Mouse (Mus musculus) limb, embryonic 14.5 days (tissue): ENCODE results near the gene Fam171b. TPM values are rescaled to one million over a fixed set of nuclear protein-coding genes. Genes with fewer than 3 reads are reported as not detected.

ENCODE experiments used
- ATAC-seq: fragments of 200-750 bp; cut with Nextera tagmentation; 2 replicates; pipeline ENCODE4 v1.8.0; 2017; ENCODE audit warnings: low read depth, moderate number of reproducible peaks, moderate TSS enrichment; ENCODE audit not compliant: low FRiP score
- DNase-seq: peaks from one replicate; pipeline ENCODE4 v3.0.0-alpha.2; 2015; ENCODE audit warnings: low spot score
- H3K27ac ChIP-seq: fragments of 300-500 bp; sonication (generic); replicated peaks from 2 replicates; pipeline ENCODE4 v1.5.1; 2014; ENCODE audit warnings: low read depth, mild to moderate bottlenecking, low read length, moderate library complexity, mixed read lengths
- H3K27me3 ChIP-seq: fragments of 300-500 bp; sonication (generic); 2 replicates; pipeline ENCODE4 v1.6.1; 2014; ENCODE audit warnings: low read length, mixed read lengths; ENCODE audit not compliant: control insufficient read depth, insufficient read depth
- H3K36me3 ChIP-seq: fragments of 300-500 bp; sonication (generic); 2 replicates; pipeline ENCODE4 v1.6.1; 2014; ENCODE audit warnings: mild to moderate bottlenecking, low read length, moderate library complexity, mixed read lengths; ENCODE audit not compliant: control insufficient read depth, insufficient read depth
- H3K4me1 ChIP-seq: fragments of 300-500 bp; sonication (generic); 2 replicates; pipeline ENCODE4 v1.6.1; 2014; ENCODE audit warnings: antibody characterized with exemption, low read length, mixed read lengths; ENCODE audit not compliant: control insufficient read depth, insufficient read depth
- H3K4me2 ChIP-seq: fragments of 300-500 bp; sonication (generic); replicated peaks from 2 replicates; pipeline ENCODE4 v1.6.1; 2014; ENCODE audit warnings: low read depth, mild to moderate bottlenecking, low read length, moderate library complexity; ENCODE audit not compliant: severe bottlenecking
- H3K4me3 ChIP-seq: fragments of 300-500 bp; sonication (generic); replicated peaks from 2 replicates; pipeline ENCODE4 v1.5.1; 2014; ENCODE audit warnings: low read length
- H3K9ac ChIP-seq: fragments of 300-500 bp; sonication (generic); 2 replicates; pipeline ENCODE4 v1.6.1; 2014; ENCODE audit warnings: mild to moderate bottlenecking, low read depth, low read length, moderate library complexity; ENCODE audit not compliant: severe bottlenecking
- H3K9me3 ChIP-seq: fragments of 300-500 bp; sonication (generic); 2 replicates; pipeline ENCODE4 v1.6.1; 2016; ENCODE audit warnings: low read length; ENCODE audit not compliant: control insufficient read depth
- POLR2A ChIP-seq: fragments of 200-500 bp; IDR thresholded peaks from 2 replicates; pipeline ENCODE4 v1.8.0; 2012; ENCODE audit warnings: inconsistent platforms, mild to moderate bottlenecking, moderate library complexity, borderline replicate concordance; ENCODE audit not compliant: insufficient read depth, insufficient read length; ENCODE audit errors: extremely low read depth
- WGBS: fragments of 180-500 bp; shearing (Covaris S2); extraction: QIAGEN DNeasy Blood & Tissue Kit; methylation state at CpG from one replicate; pipeline ENCODE4 v1.1.7; 2014; 5-methylcytosine and 5-hydroxymethylcytosine counted together
- polyA plus RNA-seq, 2 experiments: library from polyadenylated mRNA; depleted of rRNA in 1 of 2; stranded (reverse) in 1 of 2; unstranded in 1 of 2; fragments of >200 nt; fragmentation: Nextera tagmentation in 1 of 2; extraction: Ambion mirVana in 1 of 2; gene quantifications; 2 replicates each; pipeline versions ENCODE4 v1.2.1 to v1.2.3; 2012 to 2014

Fam171b gene
- polyA plus RNA-seq, 2 experiments: 10.6 to 16.4 TPM

- Histone ChIP-seq H3K4me3 (no peak overlapping the region), H3K27ac (no peak overlapping the region), H3K27me3 (no peaks in the 10 kb centered on the region), H3K9me3 (no peaks in the 10 kb centered on the region), H3K4me2 (no peak overlapping the region), H3K36me3 (peaks cover 59% of the 10 kb centered on the region), H3K9ac (no peak overlapping the region), H3K4me1 (no peaks in the 10 kb centered on the region)
- ATAC-seq (no peak), DNase-seq (no peak)
- no peak for TF ChIP-seq POLR2A
- WGBS: 89% methylated on average over 20 of the region's 20 CpGs
Observed at GRCm38 (mm10) chr2:83791330-83792073, 20.9 kb upstream of the Fam171b start.

GRCm38 (mm10) chr2:83792102-83792501 is 20.3 kb upstream of the Fam171b start:
- H3K4me3 ChIP-seq: no peak overlapping the region
- DNase-seq (no peak), ATAC-seq (no peak)
- H3K4me2 ChIP-seq: no peak overlapping the region
- no peak for TF ChIP-seq POLR2A
- H3K4me1 ChIP-seq: no peaks in the 10 kb centered on the region
- H3K9me3 ChIP-seq: no peaks in the 10 kb centered on the region
- H3K36me3 ChIP-seq: peaks cover 65% of the 10 kb centered on the region
- H3K27me3 ChIP-seq: no peaks in the 10 kb centered on the region
- no peak overlapping the region for H3K9ac ChIP-seq
- H3K27ac ChIP-seq: no peak overlapping the region
- WGBS: 90% methylated on average over 4 of the region's 4 CpGs

GRCm38 (mm10) chr2:83795766-83796165 is 16.7 kb upstream of the Fam171b start:
- Histone ChIP-seq H3K27me3 (no peaks in the 10 kb centered on the region), H3K9ac (no peak overlapping the region), H3K36me3 (peaks cover 84% of the 10 kb centered on the region), H3K9me3 (no peaks in the 10 kb centered on the region), H3K4me1 (no peaks in the 10 kb centered on the region), H3K4me3 (no peak overlapping the region), H3K4me2 (no peak overlapping the region), H3K27ac (no peak overlapping the region)
- TF ChIP-seq POLR2A: no peak
- no peak for DNase-seq
- ATAC-seq: no peak
- WGBS: 75% methylated on average over 4 of the region's 4 CpGs

GRCm38 (mm10) chr2:83797902-83798497 is 14.4 kb upstream of the Fam171b start:
- no peak for ATAC-seq
- Histone ChIP-seq H3K4me3 (no peak overlapping the region), H3K4me1 (no peaks in the 10 kb centered on the region), H3K9ac (no peak overlapping the region), H3K4me2 (no peak overlapping the region), H3K9me3 (no peaks in the 10 kb centered on the region), H3K36me3 (peaks cover 85% of the 10 kb centered on the region), H3K27me3 (no peaks in the 10 kb centered on the region), H3K27ac (no peak overlapping the region)
- no peak for TF ChIP-seq POLR2A
- no peak for DNase-seq
- WGBS: 71% methylated on average over 9 of the region's 9 CpGs

GRCm38 (mm10) chr2:83813273-83813892 is 947 bp downstream of the Fam171b start:
- DNase-seq (no peak), ATAC-seq (no peak)
- peak overlapping the region; percentile 73 for H3K4me2 ChIP-seq
- H3K27ac ChIP-seq: no peak overlapping the region
- TF ChIP-seq POLR2A: no peak
- WGBS: 15% methylated on average over 10 of the region's 10 CpGs
- H3K9me3 ChIP-seq: no peaks in the 10 kb centered on the region
- no peaks in the 10 kb centered on the region for H3K36me3 ChIP-seq
- H3K9ac ChIP-seq: peak overlapping the region; percentile 90
- H3K4me3 ChIP-seq: peak overlapping the region; percentile 79
- H3K27me3 ChIP-seq: no peaks in the 10 kb centered on the region
- no peaks in the 10 kb centered on the region; the same call in 1 of the 2 replicates for H3K4me1 ChIP-seq
